Mouse (Mus musculus) liver, embryonic 18 days (tissue): ENCODE results near the gene Itih2. TPM values are rescaled to one million over a fixed set of nuclear protein-coding genes. Genes with fewer than 3 reads are reported as not detected.

Source experiments
- polyA plus RNA-seq: library from polyadenylated mRNA; depleted of rRNA; stranded (reverse); fragments of >200 nt; gene quantifications from 2 replicates; pipeline ENCODE4 v1.2.3, GENCODE M21; 2012; rRNA removed

The Itih2 gene
- polyA plus RNA-seq, result 647 and 668 TPM in 2 replicates

DNA sequence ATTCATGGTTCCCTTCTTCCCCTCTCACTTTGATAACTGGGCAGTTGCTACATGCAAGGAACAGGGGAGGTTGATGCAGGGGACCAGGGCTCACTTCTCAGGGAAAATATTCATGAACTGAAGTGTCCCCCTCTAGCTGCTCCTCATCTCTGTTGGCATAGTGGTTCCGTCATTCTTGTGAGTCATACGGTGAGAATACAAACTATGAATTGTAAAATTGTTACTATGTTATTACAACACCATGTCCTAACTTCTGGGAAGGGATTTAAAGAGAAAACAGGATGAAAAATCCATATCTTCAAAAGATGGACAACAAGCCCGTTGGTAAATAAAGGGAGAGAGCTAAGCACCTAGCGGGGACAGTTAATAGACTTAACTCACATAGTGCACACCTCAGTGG, at the start of gene Itih2:
Itih2 (minus strand) TSS at position 101 of the 400 bp plus-strand sequence.

DNA sequence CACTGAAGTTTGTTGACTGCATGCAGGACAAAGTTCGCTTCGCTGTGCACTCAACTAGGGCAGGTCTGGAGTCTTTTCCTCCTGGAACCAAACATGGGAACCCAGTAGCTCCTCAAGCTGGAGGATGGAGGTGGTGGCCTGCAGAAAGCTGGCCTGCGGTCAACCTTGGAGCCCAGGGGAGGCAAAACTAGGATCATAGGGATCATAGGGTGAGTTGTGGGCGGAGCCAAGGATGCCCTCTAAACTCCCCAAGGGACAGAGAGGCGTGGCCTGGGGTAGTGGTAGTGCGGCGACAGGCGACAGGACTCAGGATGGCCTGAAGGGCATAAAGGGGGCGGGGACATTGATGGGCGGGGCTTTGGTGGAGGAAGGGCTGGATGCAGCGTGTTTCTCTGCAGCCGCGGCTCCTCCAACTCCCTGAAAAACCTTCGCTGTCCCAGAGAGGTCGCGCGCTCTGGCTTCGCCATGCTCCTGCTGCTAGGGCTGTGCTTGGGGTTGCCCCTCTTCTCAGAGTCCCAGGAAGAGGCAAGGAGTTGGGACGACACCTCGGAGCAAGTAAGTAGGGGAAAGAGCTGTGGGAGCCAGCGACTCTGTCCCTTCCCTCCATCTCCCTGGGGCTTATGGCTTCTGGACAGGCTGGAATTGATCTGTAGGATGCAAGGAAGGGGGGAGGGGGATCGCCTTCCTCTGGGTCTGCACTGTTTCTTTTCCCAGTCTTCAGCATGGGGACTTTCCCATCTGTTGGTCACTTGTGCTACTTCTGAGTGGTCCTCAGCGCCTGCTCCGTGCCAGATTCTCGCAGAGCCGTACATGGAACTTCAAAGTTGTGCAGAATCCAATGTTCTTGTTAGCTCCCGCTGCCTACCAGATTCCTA, 22.2 kb upstream of the Itih2 start, which contains the start of gene Itih5:
Itih5 (plus strand) TSS at position 371 of the 875 bp plus-strand sequence.

DNA sequence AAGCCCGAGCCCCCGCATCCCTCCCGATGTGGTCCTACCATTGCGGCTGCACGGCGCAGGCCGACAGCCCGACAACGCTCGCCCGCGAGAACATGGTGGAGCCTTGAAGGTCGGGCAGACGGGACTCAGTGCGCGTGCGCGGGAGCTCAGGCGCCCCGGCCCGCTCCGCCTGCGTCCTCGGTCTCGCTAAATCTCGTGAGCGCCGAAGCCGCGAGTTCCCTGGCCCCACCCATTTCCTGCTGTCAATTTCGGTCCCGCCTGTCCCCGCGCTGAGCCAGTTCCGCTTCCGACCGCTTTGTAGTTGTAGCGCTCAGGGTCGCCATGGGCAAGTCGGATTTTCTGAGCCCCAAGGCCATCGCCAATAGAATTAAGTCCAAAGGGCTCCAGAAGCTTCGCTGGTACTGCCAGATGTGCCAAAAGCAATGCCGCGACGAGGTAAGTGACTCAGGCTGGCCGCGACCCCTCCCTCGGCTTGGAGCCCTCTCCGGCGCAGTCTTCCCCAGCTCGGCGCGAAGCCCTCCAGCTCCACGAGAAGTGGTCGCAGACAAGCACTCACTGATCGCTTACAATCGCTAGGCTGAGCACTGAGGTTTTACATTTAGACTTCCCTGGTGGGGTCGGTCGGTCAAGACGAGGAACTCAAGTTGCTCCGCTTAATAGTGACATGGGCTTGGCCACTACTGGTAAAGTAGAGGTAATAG, 50.7 kb downstream of the Itih2 start, which contains the start of the genes Atp5c1 and Kin:
Atp5c1 (minus strand) TSS at position 201 of the 701 bp plus-strand sequence.
Kin (plus strand) TSS at position 284 of the 701 bp plus-strand sequence.

GRCm38 (mm10) chr2:10048461-10048860, 82.7 kb downstream of the Itih2 start, which contains the start of gene Taf3:
TSS of gene Taf3 (minus strand) at chr2:10048596.

Other genes with a start within 250 kb of the Itih2 start
- gene 9230102O04Rik, start 241.9 kb downstream of the Itih2 start, polyA plus RNA-seq, result not detected in 2 replicates
- gene Gata3, start 241.4 kb downstream of the Itih2 start, polyA plus RNA-seq, result 0.25 and 0.28 TPM in 2 replicates
- gene Taf3, start 82.8 kb downstream of the Itih2 start, polyA plus RNA-seq, result 3.4 and 3.7 TPM in 2 replicates
- gene Atp5c1, start 50.9 kb downstream of the Itih2 start, polyA plus RNA-seq, result 294 and 295 TPM in 2 replicates
- gene Kin, start 50.8 kb downstream of the Itih2 start, polyA plus RNA-seq, result 6.8 and 7.0 TPM in 2 replicates
- gene Itih5, start 22.2 kb upstream of the Itih2 start, polyA plus RNA-seq, result 4.2 and 4.6 TPM in 2 replicates
- 0.20 and 0.30 TPM in 2 replicates for gene Sfmbt2, start 239.1 kb upstream of the Itih2 start, polyA plus RNA-seq